Mouse (Mus musculus) forebrain, embryonic 13.5 days (tissue): ENCODE results near the gene Avl9. TPM values are rescaled to one million over a fixed set of nuclear protein-coding genes. Genes with fewer than 3 reads are reported as not detected.

Source experiments
- ATAC-seq: fragments of 200-750 bp; cut with Nextera tagmentation; 2 replicates; pipeline ENCODE4 v1.8.0; 2017
- H3K27ac ChIP-seq: fragments of 300-500 bp; sonication (generic); 2 replicates; pipeline ENCODE4 v1.5.1; 2015; ENCODE audit warnings: inconsistent platforms, mild to moderate bottlenecking, moderate library complexity
- H3K27me3 ChIP-seq: fragments of 300-500 bp; sonication (generic); 2 replicates; pipeline ENCODE4 v1.6.1; 2015; ENCODE audit warnings: mild to moderate bottlenecking, inconsistent platforms
- H3K36me3 ChIP-seq: fragments of 300-500 bp; sonication (generic); 2 replicates; pipeline ENCODE4 v1.6.1; 2015; ENCODE audit warnings: mild to moderate bottlenecking, inconsistent platforms; ENCODE audit not compliant: poor library complexity, severe bottlenecking
- H3K4me1 ChIP-seq: fragments of 300-500 bp; sonication (generic); 2 replicates; pipeline ENCODE4 v1.6.1; 2015; ENCODE audit warnings: inconsistent platforms
- H3K4me2 ChIP-seq: fragments of 300-500 bp; sonication (generic); 2 replicates; pipeline ENCODE4 v1.6.1; 2015; ENCODE audit warnings: inconsistent platforms, mild to moderate bottlenecking, moderate library complexity
- H3K4me3 ChIP-seq: fragments of 300-500 bp; sonication (generic); 2 replicates; pipeline ENCODE4 v1.5.1; 2015; ENCODE audit warnings: mild to moderate bottlenecking, inconsistent platforms
- H3K9ac ChIP-seq: fragments of 300-500 bp; sonication (generic); 2 replicates; pipeline ENCODE4 v1.6.1; 2015; ENCODE audit warnings: mild to moderate bottlenecking, inconsistent platforms
- H3K9me3 ChIP-seq: fragments of 300-500 bp; sonication (generic); replicated peaks from 2 replicates; pipeline ENCODE4 v1.6.1; 2016; ENCODE audit warnings: inconsistent platforms
- WGBS: fragments of 180-500 bp; shearing (Covaris S2); methylation state at CpG from one replicate; pipeline ENCODE4 v1.1.7; 2015; 5-methylcytosine and 5-hydroxymethylcytosine counted together
- polyA plus RNA-seq: library from polyadenylated mRNA; unstranded; fragments of >200 nt; fragmentation: Nextera tagmentation; extraction: Ambion mirVana; gene quantifications from 2 replicates; pipeline ENCODE4 v1.2.1, GENCODE M21; 2015

Avl9 gene
- polyA plus RNA-seq, 1 experiment from 2014 or later, result 32.4 TPM

GRCm38 (mm10) chr6:56753719-56754118 is 39.0 kb downstream of the Avl9 start:
- Histone ChIP-seq H3K4me2 (no peak overlapping the region), H3K4me1 (no peaks in the 10 kb centered on the region), H3K27ac (no peak overlapping the region), H3K36me3 (peaks cover 60% of the 10 kb centered on the region), H3K4me3 (no peak overlapping the region), H3K9ac (no peak overlapping the region), H3K27me3 (no peaks in the 10 kb centered on the region), H3K9me3 (no peaks in the 10 kb centered on the region)
- 94% methylated on average over 3 of the region's 3 CpGs for WGBS
- ATAC-seq, result no peak

GRCm38 (mm10) chr6:56756117-56756516 is 41.4 kb downstream of the Avl9 start:
- H3K9ac ChIP-seq, result no peak overlapping the region
- H3K4me2 ChIP-seq, result no peak overlapping the region
- no peaks in the 10 kb centered on the region for H3K27me3 ChIP-seq
- no peak overlapping the region for H3K27ac ChIP-seq
- no peaks in the 10 kb centered on the region for H3K9me3 ChIP-seq
- no peak overlapping the region for H3K4me3 ChIP-seq
- 92% methylated on average over 1 of the region's 1 CpGs for WGBS
- H3K36me3 ChIP-seq, result peaks cover 77% of the 10 kb centered on the region
- H3K4me1 ChIP-seq, result no peaks in the 10 kb centered on the region
- no peak for ATAC-seq

- Histone ChIP-seq H3K9me3 (no peaks in the 10 kb centered on the region), H3K27ac (no peak overlapping the region), H3K27me3 (no peaks in the 10 kb centered on the region), H3K4me1 (no peaks in the 10 kb centered on the region), H3K9ac (no peak overlapping the region), H3K36me3 (peaks cover 79% of the 10 kb centered on the region), H3K4me3 (no peak overlapping the region), H3K4me2 (no peak overlapping the region)
- ATAC-seq, result no peak
- WGBS, result 98% methylated on average over 1 of the region's 1 CpGs
Measured at GRCm38 (mm10) chr6:56759324-56759723, 44.6 kb downstream of the Avl9 start.

- no peaks in the 10 kb centered on the region for H3K27me3 ChIP-seq
- H3K4me2 ChIP-seq, result no peak overlapping the region
- peaks cover 45% of the 10 kb centered on the region for H3K36me3 ChIP-seq
- H3K4me1 ChIP-seq, result no peaks in the 10 kb centered on the region
- no peak overlapping the region for H3K4me3 ChIP-seq
- no peak overlapping the region for H3K27ac ChIP-seq
- ATAC-seq, result no peak
- H3K9ac ChIP-seq, result no peak overlapping the region
- WGBS, result 80% methylated on average over 3 of the region's 3 CpGs
- H3K9me3 ChIP-seq, result no peaks in the 10 kb centered on the region
Measured at GRCm38 (mm10) chr6:56765265-56765664, 50.6 kb downstream of the Avl9 start.

- Histone ChIP-seq H3K27me3 (no peaks in the 10 kb centered on the region), H3K4me1 (no peaks in the 10 kb centered on the region), H3K9ac (no peak overlapping the region), H3K4me3 (no peak overlapping the region), H3K9me3 (no peaks in the 10 kb centered on the region), H3K36me3 (peaks cover 43% of the 10 kb centered on the region), H3K4me2 (no peak overlapping the region), H3K27ac (no peak overlapping the region)
- no peak for ATAC-seq
- 86% methylated on average over 4 of the region's 4 CpGs for WGBS
Measured at GRCm38 (mm10) chr6:56765696-56766095, 51.0 kb downstream of the Avl9 start.

- WGBS, result 77% methylated on average over 3 of the region's 3 CpGs
- H3K9me3 ChIP-seq, result no peaks in the 10 kb centered on the region
- H3K9ac ChIP-seq, result no peak overlapping the region
- peaks cover 45% of the 10 kb centered on the region for H3K36me3 ChIP-seq
- H3K4me2 ChIP-seq, result no peak overlapping the region
- no peak overlapping the region for H3K4me3 ChIP-seq
- H3K4me1 ChIP-seq, result no peaks in the 10 kb centered on the region
- ATAC-seq, result no peak
- no peak overlapping the region for H3K27ac ChIP-seq
- H3K27me3 ChIP-seq, result no peaks in the 10 kb centered on the region
Measured at GRCm38 (mm10) chr6:56775816-56776215, 61.1 kb downstream of the Avl9 start.

- WGBS, result 95% methylated on average over 5 of the region's 5 CpGs
- no peak overlapping the region for H3K4me2 ChIP-seq
- no peak for ATAC-seq
- H3K4me1 ChIP-seq, result no peaks in the 10 kb centered on the region
- no peak overlapping the region for H3K4me3 ChIP-seq
- H3K36me3 ChIP-seq, result peaks cover 55% of the 10 kb centered on the region
- H3K9me3 ChIP-seq, result no peaks in the 10 kb centered on the region
- no peaks in the 10 kb centered on the region for H3K27me3 ChIP-seq
- no peak overlapping the region for H3K27ac ChIP-seq
- no peak overlapping the region for H3K9ac ChIP-seq
Measured at GRCm38 (mm10) chr6:56779636-56780035, 64.9 kb downstream of the Avl9 start.

- Histone ChIP-seq H3K36me3 (peaks cover 49% of the 10 kb centered on the region), H3K4me1 (no peaks in the 10 kb centered on the region), H3K4me3 (no peak overlapping the region), H3K9ac (no peak overlapping the region), H3K27me3 (no peaks in the 10 kb centered on the region), H3K9me3 (no peaks in the 10 kb centered on the region), H3K27ac (no peak overlapping the region), H3K4me2 (no peak overlapping the region)
- no peak for ATAC-seq
- 94% methylated on average over 4 of the region's 4 CpGs for WGBS
Measured at GRCm38 (mm10) chr6:56783561-56784272, 69.0 kb downstream of the Avl9 start.

- no peaks in the 10 kb centered on the region for H3K4me1 ChIP-seq
- H3K9ac ChIP-seq, result no peak overlapping the region
- H3K27ac ChIP-seq, result no peak overlapping the region
- H3K4me3 ChIP-seq, result no peak overlapping the region
- H3K36me3 ChIP-seq, result peaks cover 43% of the 10 kb centered on the region
- no peak for ATAC-seq
- H3K4me2 ChIP-seq, result no peak overlapping the region
- H3K27me3 ChIP-seq, result no peaks in the 10 kb centered on the region
- H3K9me3 ChIP-seq, result no peaks in the 10 kb centered on the region
- WGBS, result 90% methylated on average over 5 of the region's 5 CpGs
Measured at GRCm38 (mm10) chr6:56785068-56785467, 70.4 kb downstream of the Avl9 start.

GRCm38 (mm10) chr6:56787668-56788067 is 73.0 kb downstream of the Avl9 start:
- Histone ChIP-seq H3K4me1 (no peaks in the 10 kb centered on the region), H3K27ac (no peak overlapping the region), H3K4me3 (no peak overlapping the region), H3K4me2 (no peak overlapping the region), H3K9ac (no peak overlapping the region), H3K27me3 (no peaks in the 10 kb centered on the region), H3K9me3 (no peaks in the 10 kb centered on the region), H3K36me3 (peaks cover 35% of the 10 kb centered on the region)
- ATAC-seq, result no peak
- WGBS, result 95% methylated on average over 2 of the region's 2 CpGs

- Histone ChIP-seq H3K9ac (no peak overlapping the region), H3K9me3 (no peaks in the 10 kb centered on the region), H3K27ac (no peak overlapping the region), H3K27me3 (no peaks in the 10 kb centered on the region), H3K4me3 (no peak overlapping the region), H3K4me1 (peaks cover 5% of the 10 kb centered on the region), H3K36me3 (peaks cover 29% of the 10 kb centered on the region), H3K4me2 (no peak overlapping the region)
- no peak for ATAC-seq
- WGBS, result 85% methylated on average over 3 of the region's 3 CpGs
Measured at GRCm38 (mm10) chr6:56789336-56789735, 74.6 kb downstream of the Avl9 start.

GRCm38 (mm10) chr6:56794834-56795233 is 80.1 kb downstream of the Avl9 start:
- no peaks in the 10 kb centered on the region for H3K27me3 ChIP-seq
- H3K27ac ChIP-seq, result no peak overlapping the region
- H3K4me3 ChIP-seq, result peak overlapping the region; percentile 81
- 83% methylated on average over 5 of the region's 5 CpGs for WGBS
- H3K4me2 ChIP-seq, result peak overlapping the region; percentile 78
- H3K4me1 ChIP-seq, result peaks cover 33% of the 10 kb centered on the region
- 0 out of 2 replicates have a peak overlapping the region, but pooled peaks have one; percentile 94 for H3K9ac ChIP-seq
- H3K9me3 ChIP-seq, result no peaks in the 10 kb centered on the region
- H3K36me3 ChIP-seq, result peaks cover 9% of the 10 kb centered on the region; the same call in 1 of the 2 replicates
- ATAC-seq, result no peak

- peak overlapping the region; percentile 78 for H3K4me2 ChIP-seq
- H3K36me3 ChIP-seq, result peaks cover 9% of the 10 kb centered on the region; the same call in 1 of the 2 replicates
- H3K4me3 ChIP-seq, result peak overlapping the region; percentile 81
- H3K27ac ChIP-seq, result peak overlapping the region; percentile 99; the same call in 1 of the 2 replicates
- WGBS, result 6% methylated on average over 8 of the region's 8 CpGs
- H3K9ac ChIP-seq, result peak overlapping the region; percentile 94
- peaks cover 33% of the 10 kb centered on the region for H3K4me1 ChIP-seq
- ATAC-seq, result no peak
- no peaks in the 10 kb centered on the region for H3K9me3 ChIP-seq
- H3K27me3 ChIP-seq, result no peaks in the 10 kb centered on the region
Measured at GRCm38 (mm10) chr6:56796232-56796631, 81.5 kb downstream of the Avl9 start.
